Mouse (Mus musculus): ENCODE results near the gene Scube3. TPM values are rescaled to one million over a fixed set of nuclear protein-coding genes. Genes with fewer than 3 reads are reported as not detected.

Scube3 gene
- polyA plus RNA-seq, 1 experiment from 2014 or later, result 4.7 TPM

DNA sequence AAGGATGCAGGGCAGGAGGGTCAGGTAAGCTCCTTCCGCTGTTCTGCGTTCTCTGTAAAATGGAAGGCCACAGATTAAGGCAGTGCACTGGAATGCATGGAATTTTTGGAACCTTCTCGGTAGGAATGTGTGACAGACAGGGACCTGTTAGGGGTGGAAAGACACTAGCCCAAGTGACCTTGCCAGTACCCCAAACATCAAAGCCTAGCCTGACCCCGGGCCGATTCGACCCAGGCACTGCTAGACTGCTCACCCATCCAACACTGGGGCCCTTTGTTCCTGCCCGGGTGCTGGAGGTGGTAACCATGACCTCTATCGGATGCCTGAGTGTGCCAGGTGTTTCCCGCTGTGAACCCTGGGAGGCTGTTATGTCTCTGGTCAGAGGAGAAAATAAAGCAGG is 3.3 kb upstream of the Scube3 start:
- Histone ChIP-seq H3K4me1 (ENCODE audit: control insufficient read depth, insufficient read depth, low read length) (peaks cover 10% of the 10 kb centered on the region; the same call in 1 of the 2 replicates), H3K4me3 (ENCODE audit: low read depth, low read length) (no peak overlapping the region), H3K27me3 (replicated peaks; ENCODE audit: control insufficient read depth, insufficient read depth, low read length) (no peaks in the 10 kb centered on the region), H3K4me2 (ENCODE audit: low read length) (no peak overlapping the region), H3K27ac (ENCODE audit: low read depth, low read length) (no peak overlapping the region), H3K36me3 (ENCODE audit: control insufficient read depth, insufficient read depth, low read length) (no peaks in the 10 kb centered on the region), H3K9me3 (replicated peaks; ENCODE audit: control insufficient read depth, low read length) (no peaks in the 10 kb centered on the region), H3K9ac (ENCODE audit: low read length) (no peak overlapping the region)
- DNase-seq (ENCODE audit: low spot score) (no peak), ATAC-seq (no peak)
- WGBS, result 74% methylated on average over 9 of the region's 9 CpGs

DNA sequence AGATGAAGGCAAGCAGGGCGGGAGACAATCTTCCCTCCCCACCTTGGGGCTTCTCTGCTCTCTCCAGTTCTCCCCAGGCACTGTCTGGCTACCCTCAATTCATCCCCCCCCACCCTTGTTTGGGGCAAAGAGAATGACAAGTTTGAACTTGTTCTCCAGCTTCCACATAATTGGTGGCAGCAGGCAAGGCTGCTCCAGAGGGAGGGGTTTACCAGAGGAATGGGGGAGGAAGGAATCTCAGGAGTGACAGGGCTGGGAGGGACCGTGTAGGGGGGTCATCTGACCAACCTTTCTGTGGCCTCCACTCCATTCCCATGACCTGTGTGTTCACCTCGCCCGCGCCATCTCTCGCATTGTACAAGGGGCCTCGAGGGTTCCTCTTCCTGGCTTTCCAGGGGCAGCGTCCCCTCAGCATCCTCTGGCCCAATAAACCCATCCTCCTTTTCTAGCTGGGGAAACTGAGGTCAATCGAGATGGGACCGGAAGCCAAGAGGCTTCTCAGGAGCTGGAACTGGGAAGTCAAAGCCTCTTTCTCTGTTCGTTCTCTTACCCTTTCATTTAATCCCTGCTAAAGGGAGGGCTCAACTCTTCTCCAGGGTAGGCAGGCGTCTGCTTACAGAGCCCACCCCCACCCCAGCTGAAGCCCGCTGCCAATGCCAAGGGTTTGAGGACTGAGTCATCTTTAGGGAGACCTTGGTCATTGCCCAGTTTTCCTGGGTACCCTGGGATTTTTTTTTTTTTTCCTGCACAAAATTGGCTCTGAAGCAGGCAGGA is 1.3 kb upstream of the Scube3 start:
- peaks cover 18% of the 10 kb centered on the region for H3K4me1 ChIP-seq (ENCODE audit: control insufficient read depth, insufficient read depth, low read length)
- H3K4me3 ChIP-seq (ENCODE audit: low read depth, low read length), result peak overlapping the region; percentile 66
- H3K36me3 ChIP-seq (ENCODE audit: control insufficient read depth, insufficient read depth, low read length), result no peaks in the 10 kb centered on the region
- ATAC-seq (no peak), DNase-seq (ENCODE audit: low spot score) (no peak)
- H3K27me3 ChIP-seq (replicated peaks; ENCODE audit: control insufficient read depth, insufficient read depth, low read length), result no peaks in the 10 kb centered on the region
- peak overlapping the region; percentile 88 for H3K4me2 ChIP-seq (ENCODE audit: low read length)
- H3K27ac ChIP-seq (ENCODE audit: low read depth, low read length), result peak overlapping the region; percentile 90; the same call in 1 of the 2 replicates
- no peaks in the 10 kb centered on the region for H3K9me3 ChIP-seq (replicated peaks; ENCODE audit: control insufficient read depth, low read length)
- peak overlapping the region; percentile 85; the same call in 1 of the 2 replicates for H3K9ac ChIP-seq (ENCODE audit: low read length)
- WGBS, result 26% methylated on average over 13 of the region's 13 CpGs

DNA sequence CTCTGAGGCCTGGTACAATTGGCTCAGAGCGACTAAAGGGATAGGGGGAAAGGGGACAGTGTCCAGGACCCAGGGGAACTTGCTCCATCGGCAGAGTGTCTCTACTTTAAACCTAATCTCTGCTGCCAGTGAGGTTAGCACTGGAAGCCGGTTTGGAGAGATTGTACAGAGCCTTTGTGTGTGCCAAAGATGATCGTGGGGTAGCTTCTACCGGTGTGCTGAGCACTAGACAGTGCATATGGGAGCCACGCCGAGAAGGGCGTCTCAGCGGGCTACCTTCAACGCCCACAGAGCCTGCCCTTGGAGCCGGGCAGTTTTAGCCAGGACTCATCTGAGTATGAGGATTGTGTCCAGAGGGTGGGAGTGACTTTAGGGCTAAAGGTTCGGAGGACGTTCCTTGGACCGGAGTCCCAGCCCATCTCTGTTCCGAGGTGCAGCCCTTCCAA is 713 bp upstream of the Scube3 start:
- Histone ChIP-seq H3K9me3 (replicated peaks; ENCODE audit: control insufficient read depth, low read length) (no peaks in the 10 kb centered on the region), H3K36me3 (ENCODE audit: control insufficient read depth, insufficient read depth, low read length) (no peaks in the 10 kb centered on the region), H3K27me3 (replicated peaks; ENCODE audit: control insufficient read depth, insufficient read depth, low read length) (no peaks in the 10 kb centered on the region), H3K4me1 (ENCODE audit: control insufficient read depth, insufficient read depth, low read length) (peaks cover 21% of the 10 kb centered on the region), H3K4me3 (ENCODE audit: low read depth, low read length) (peak overlapping the region; percentile 66), H3K27ac (ENCODE audit: low read depth, low read length) (peak overlapping the region; percentile 90), H3K9ac (ENCODE audit: low read length) (peak overlapping the region; percentile 85), H3K4me2 (ENCODE audit: low read length) (peak overlapping the region; percentile 88)
- ATAC-seq (peak; percentile 25; the same call in 1 of the 2 replicates), DNase-seq (ENCODE audit: low spot score) (peak; percentile 34)
- WGBS, result 2% methylated on average over 15 of the region's 15 CpGs

DNA sequence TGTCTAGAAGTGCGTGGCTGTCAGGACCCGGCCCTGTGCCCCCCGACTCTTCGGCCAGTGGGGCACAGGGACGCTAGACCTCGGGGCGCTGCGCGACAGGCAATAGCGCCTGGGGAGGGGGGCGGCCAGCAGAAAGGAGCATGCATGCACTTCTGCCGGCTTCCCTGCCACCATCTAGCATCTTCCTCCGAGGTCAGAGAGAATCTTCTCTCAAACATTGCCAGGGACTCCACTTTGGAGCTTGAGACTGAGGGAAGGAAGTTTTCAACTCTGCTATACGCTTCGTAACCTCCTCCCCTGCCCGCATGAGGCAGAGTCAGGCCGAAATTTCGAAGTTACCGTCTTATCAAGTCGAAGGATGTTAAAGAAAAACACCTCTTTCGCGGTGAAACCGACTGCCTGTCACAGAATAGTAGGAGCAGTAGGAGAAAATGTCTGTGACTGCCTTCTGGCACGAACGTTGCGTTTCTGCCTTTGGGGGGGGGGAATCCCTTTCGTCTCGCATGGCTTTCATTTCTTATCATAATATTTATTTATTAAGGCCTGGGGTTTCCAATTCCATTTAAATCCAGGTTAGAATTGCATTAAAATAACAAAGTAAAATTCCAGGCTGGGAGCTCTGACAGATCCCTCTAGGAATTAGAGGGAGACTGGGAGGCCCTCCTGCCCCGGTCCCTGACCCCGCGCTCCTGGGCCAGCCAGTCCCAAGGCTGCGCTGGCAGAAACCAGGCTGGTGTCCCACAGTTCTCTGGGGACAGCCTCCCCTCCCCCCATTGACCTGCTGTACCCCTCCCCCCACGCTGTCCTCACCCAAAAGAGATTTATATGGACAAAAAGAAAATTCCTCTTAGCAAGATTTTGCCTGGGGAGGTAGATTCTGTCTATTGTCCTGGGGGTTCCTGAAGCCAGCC is 1.0 kb downstream of the Scube3 start:
- peak; percentile 37 for DNase-seq (ENCODE audit: low spot score)
- no peaks in the 10 kb centered on the region for H3K36me3 ChIP-seq (ENCODE audit: control insufficient read depth, insufficient read depth, low read length)
- H3K4me3 ChIP-seq (ENCODE audit: low read depth, low read length), result peak overlapping the region; percentile 66
- H3K4me1 ChIP-seq (ENCODE audit: control insufficient read depth, insufficient read depth, low read length), result peaks cover 24% of the 10 kb centered on the region
- peak overlapping the region; percentile 88 for H3K4me2 ChIP-seq (ENCODE audit: low read length)
- 4% methylated on average over 33 of the region's 33 CpGs for WGBS
- no peaks in the 10 kb centered on the region for H3K27me3 ChIP-seq (replicated peaks; ENCODE audit: control insufficient read depth, insufficient read depth, low read length)
- no peaks in the 10 kb centered on the region for H3K9me3 ChIP-seq (replicated peaks; ENCODE audit: control insufficient read depth, low read length)
- ATAC-seq, result no peak; the same call in 1 of the 2 replicates
- peak overlapping the region; percentile 90 for H3K27ac ChIP-seq (ENCODE audit: low read depth, low read length)
- peak overlapping the region; percentile 85 for H3K9ac ChIP-seq (ENCODE audit: low read length)

DNA sequence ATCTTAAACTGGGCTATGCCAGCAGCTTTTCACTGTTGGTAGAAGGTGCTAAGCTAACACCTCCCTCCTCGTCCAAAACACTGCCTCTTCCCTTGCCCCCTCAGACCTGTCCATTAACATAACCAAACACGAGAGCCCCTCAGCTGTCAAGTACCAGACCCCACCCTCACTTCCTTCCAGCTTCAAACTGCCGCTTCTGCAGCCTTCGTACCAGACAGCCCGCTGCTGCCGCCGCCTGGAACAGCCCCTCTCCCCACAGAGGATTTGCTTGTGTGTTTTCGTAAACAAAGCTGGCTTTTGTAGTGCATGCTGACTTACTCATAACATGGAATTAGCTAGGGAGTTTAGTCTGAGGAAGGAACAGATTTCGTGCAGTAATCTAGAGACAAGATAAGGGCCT is 1.8 kb downstream of the Scube3 start:
- H3K4me3 ChIP-seq (ENCODE audit: low read depth, low read length), result peak overlapping the region; percentile 66
- no peaks in the 10 kb centered on the region for H3K27me3 ChIP-seq (replicated peaks; ENCODE audit: control insufficient read depth, insufficient read depth, low read length)
- H3K9me3 ChIP-seq (replicated peaks; ENCODE audit: control insufficient read depth, low read length), result no peaks in the 10 kb centered on the region
- peak overlapping the region; percentile 46 for H3K9ac ChIP-seq (ENCODE audit: low read length)
- no peaks in the 10 kb centered on the region for H3K36me3 ChIP-seq (ENCODE audit: control insufficient read depth, insufficient read depth, low read length)
- peak; percentile 54 for DNase-seq (ENCODE audit: low spot score)
- H3K4me2 ChIP-seq (ENCODE audit: low read length), result peak overlapping the region; percentile 88
- H3K27ac ChIP-seq (ENCODE audit: low read depth, low read length), result no peak overlapping the region
- 7% methylated on average over 9 of the region's 9 CpGs for WGBS
- H3K4me1 ChIP-seq (ENCODE audit: control insufficient read depth, insufficient read depth, low read length), result peaks cover 24% of the 10 kb centered on the region
- ATAC-seq, result no peak

DNA sequence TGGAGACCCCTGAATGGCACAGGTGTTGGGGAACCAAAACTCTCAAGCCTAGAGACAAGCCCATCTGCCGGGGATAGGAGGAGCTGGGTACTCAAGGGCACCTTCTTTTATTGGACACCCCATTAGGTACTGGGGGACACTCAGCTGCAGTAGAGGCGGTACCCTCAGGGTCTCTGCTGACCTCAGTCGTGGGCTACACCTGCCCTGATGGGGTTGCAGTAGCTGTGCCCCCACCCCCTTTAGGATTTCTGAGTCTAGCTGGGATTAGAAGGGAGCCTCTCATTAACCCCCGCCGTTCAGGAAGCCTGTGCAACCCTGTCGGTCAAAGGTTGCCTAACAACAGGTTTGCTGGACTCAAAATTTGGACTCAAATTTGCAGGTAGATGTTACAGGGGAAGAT is 2.3 kb downstream of the Scube3 start:
- ATAC-seq (no peak), DNase-seq (ENCODE audit: low spot score) (no peak)

DNA sequence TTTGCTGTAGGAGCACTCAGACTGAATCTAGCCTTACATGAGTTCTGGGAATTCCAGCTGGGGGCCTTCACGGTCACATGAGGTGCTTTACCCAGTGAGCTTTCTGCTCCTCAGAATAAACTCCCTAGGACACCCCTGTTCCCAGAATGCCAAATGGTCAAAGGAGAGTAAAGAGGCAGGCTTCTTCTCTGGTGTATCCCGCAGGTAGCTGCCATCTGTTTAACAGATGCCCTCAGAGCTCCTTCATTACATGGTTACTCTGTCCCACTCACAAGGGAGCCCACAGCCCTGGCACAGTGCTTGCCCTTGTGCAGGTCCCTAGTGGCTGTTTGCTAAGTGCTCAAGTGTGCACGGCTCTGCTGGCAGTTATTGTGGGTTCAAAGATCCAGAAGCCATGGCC is 6.3 kb downstream of the Scube3 start:
- Histone ChIP-seq H3K9me3 (replicated peaks; ENCODE audit: control insufficient read depth, low read length) (no peaks in the 10 kb centered on the region), H3K4me1 (ENCODE audit: control insufficient read depth, insufficient read depth, low read length) (peaks cover 14% of the 10 kb centered on the region), H3K4me2 (ENCODE audit: low read length) (no peak overlapping the region), H3K4me3 (ENCODE audit: low read depth, low read length) (no peak overlapping the region), H3K36me3 (ENCODE audit: control insufficient read depth, insufficient read depth, low read length) (no peaks in the 10 kb centered on the region), H3K27me3 (replicated peaks; ENCODE audit: control insufficient read depth, insufficient read depth, low read length) (no peaks in the 10 kb centered on the region), H3K9ac (ENCODE audit: low read length) (no peak overlapping the region), H3K27ac (ENCODE audit: low read depth, low read length) (no peak overlapping the region)
- ATAC-seq (no peak), DNase-seq (ENCODE audit: low spot score) (no peak)
- WGBS, result 87% methylated on average over 3 of the region's 3 CpGs

More for the DNA sequence above, 2.3 kb downstream of the Scube3 start:
- H3K4me1 ChIP-seq (ENCODE audit: control insufficient read depth, insufficient read depth, low read length), result peaks cover 24% of the 10 kb centered on the region
- 17% methylated on average over 6 of the region's 6 CpGs for WGBS
- peak overlapping the region; percentile 46 for H3K9ac ChIP-seq (ENCODE audit: low read length)
- no peaks in the 10 kb centered on the region for H3K9me3 ChIP-seq (replicated peaks; ENCODE audit: control insufficient read depth, low read length)
- no peaks in the 10 kb centered on the region for H3K27me3 ChIP-seq (replicated peaks; ENCODE audit: control insufficient read depth, insufficient read depth, low read length)
- peak overlapping the region; percentile 66 for H3K4me3 ChIP-seq (ENCODE audit: low read depth, low read length)
- H3K4me2 ChIP-seq (ENCODE audit: low read length), result peak overlapping the region; percentile 88
- no peaks in the 10 kb centered on the region for H3K36me3 ChIP-seq (ENCODE audit: control insufficient read depth, insufficient read depth, low read length)
- H3K27ac ChIP-seq (ENCODE audit: low read depth, low read length), result no peak overlapping the region

DNA sequence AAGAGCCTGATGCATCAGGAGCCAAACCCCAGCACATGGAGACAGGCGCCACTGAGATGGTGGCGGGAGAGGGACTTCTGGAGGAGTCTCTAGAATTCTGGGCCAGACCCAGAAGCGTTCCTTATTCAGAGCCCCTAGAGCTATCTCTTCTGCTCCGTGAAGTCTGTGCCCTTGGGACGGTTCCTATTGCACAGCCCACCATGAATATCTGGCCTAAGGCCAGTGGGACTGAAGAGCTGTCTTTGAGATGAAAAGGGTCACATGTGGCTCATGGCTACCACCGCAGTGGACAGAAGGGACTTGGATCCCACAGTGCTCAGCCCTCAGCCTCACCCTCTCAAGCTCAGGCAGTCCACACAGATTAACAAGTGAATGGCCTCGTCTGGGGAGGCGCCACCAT is 7.8 kb downstream of the Scube3 start:
- 0 out of 2 replicates have a peak, but pooled peaks cover 2% of the 10 kb centered on the region for H3K36me3 ChIP-seq (ENCODE audit: control insufficient read depth, insufficient read depth, low read length)
- 68% methylated on average over 8 of the region's 8 CpGs for WGBS
- H3K4me1 ChIP-seq (ENCODE audit: control insufficient read depth, insufficient read depth, low read length), result peaks cover 8% of the 10 kb centered on the region; the same call in 1 of the 2 replicates
- no peak overlapping the region for H3K27ac ChIP-seq (ENCODE audit: low read depth, low read length)
- DNase-seq (ENCODE audit: low spot score), result no peak
- H3K9me3 ChIP-seq (replicated peaks; ENCODE audit: control insufficient read depth, low read length), result no peaks in the 10 kb centered on the region
- H3K4me3 ChIP-seq (ENCODE audit: low read depth, low read length), result no peak overlapping the region
- no peak for ATAC-seq
- H3K4me2 ChIP-seq (ENCODE audit: low read length), result no peak overlapping the region
- H3K27me3 ChIP-seq (replicated peaks; ENCODE audit: control insufficient read depth, insufficient read depth, low read length), result no peaks in the 10 kb centered on the region
- no peak overlapping the region for H3K9ac ChIP-seq (ENCODE audit: low read length)
